Mouse (Mus musculus): ENCODE data around the gene Whrn. TPM values are rescaled to one million over a fixed set of nuclear protein-coding genes. Genes with fewer than 3 reads are reported as not detected.

Gene Whrn
- polyA plus RNA-seq, 1 experiment, result 22.5 TPM

GRCm38 (mm10) chr4:63528946-63529345 is 33.2 kb upstream of the Whrn start:
- Histone ChIP-seq H3K27ac (ENCODE audit: control insufficient read depth, insufficient read depth, low read depth, low read length) (no peak overlapping the region), H3K4me3 (ENCODE audit: control insufficient read depth, low read depth, low read length) (no peak overlapping the region), H3K36me3 (ENCODE audit: control insufficient read depth, insufficient read depth, low read length) (no peaks in the 10 kb centered on the region), H3K4me1 (ENCODE audit: control insufficient read depth, insufficient read depth, low read length) (no peaks in the 10 kb centered on the region), H3K27me3 (ENCODE audit: control insufficient read depth, insufficient read depth, low read length) (no peaks in the 10 kb centered on the region)
- TF ChIP-seq CTCF (IDR thresholded peaks at IDR 0.05; ENCODE audit: control insufficient read depth, insufficient read depth, insufficient replicate concordance, low read depth, low read length) (no peak), POLR2A (IDR thresholded peaks at IDR 0.05; ENCODE audit: control insufficient read depth, low read depth, low read length) (no peak)

- no peak overlapping the region for H3K4me3 ChIP-seq (ENCODE audit: control insufficient read depth, low read depth, low read length)
- H3K36me3 ChIP-seq (ENCODE audit: control insufficient read depth, insufficient read depth, low read length), result no peaks in the 10 kb centered on the region
- no peak overlapping the region for H3K27ac ChIP-seq (ENCODE audit: control insufficient read depth, insufficient read depth, low read depth, low read length)
- H3K4me1 ChIP-seq (ENCODE audit: control insufficient read depth, insufficient read depth, low read length), result no peaks in the 10 kb centered on the region
- no peaks in the 10 kb centered on the region for H3K27me3 ChIP-seq (ENCODE audit: control insufficient read depth, insufficient read depth, low read length)
- TF ChIP-seq CTCF (IDR thresholded peaks at IDR 0.05; ENCODE audit: control insufficient read depth, insufficient read depth, insufficient replicate concordance, low read depth, low read length) (no peak), POLR2A (IDR thresholded peaks at IDR 0.05; ENCODE audit: control insufficient read depth, low read depth, low read length) (no peak)
Observed at GRCm38 (mm10) chr4:63525514-63525913, 29.7 kb upstream of the Whrn start.

DNA sequence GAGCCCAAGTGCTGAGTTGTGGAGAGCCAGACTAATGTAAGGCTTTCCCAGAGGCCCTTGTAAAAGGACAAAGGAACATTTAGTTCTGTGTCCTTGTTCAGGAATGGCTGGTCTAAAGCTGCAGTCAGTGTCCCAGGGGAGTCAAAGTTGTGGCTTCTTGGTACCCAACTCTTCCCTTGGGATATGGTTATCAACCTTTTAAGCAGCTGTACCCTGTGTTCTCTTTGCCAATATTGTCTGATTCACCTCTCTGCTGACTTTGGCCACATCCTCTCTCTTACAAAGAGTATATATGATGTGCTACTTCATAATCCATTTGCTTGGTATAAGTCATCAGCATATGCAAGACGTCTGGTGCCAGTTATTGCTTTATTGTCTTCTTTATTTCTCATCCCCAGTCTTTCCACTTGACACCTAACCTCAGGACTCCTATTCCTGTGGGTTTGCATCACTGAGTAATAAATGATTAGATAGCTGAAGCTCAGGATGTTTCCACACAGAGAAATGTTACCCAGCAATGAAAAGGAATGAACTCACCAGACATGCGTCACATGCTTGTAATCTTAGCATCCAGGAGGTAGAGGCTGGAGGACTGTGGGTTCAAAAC is 26.1 kb upstream of the Whrn start:
- Histone ChIP-seq H3K27ac (ENCODE audit: control insufficient read depth, insufficient read depth, low read depth, low read length) (no peak overlapping the region), H3K4me1 (ENCODE audit: control insufficient read depth, insufficient read depth, low read length) (no peaks in the 10 kb centered on the region), H3K36me3 (ENCODE audit: control insufficient read depth, insufficient read depth, low read length) (no peaks in the 10 kb centered on the region), H3K4me3 (ENCODE audit: control insufficient read depth, low read depth, low read length) (no peak overlapping the region), H3K27me3 (ENCODE audit: control insufficient read depth, insufficient read depth, low read length) (no peaks in the 10 kb centered on the region)
- TF ChIP-seq POLR2A (IDR thresholded peaks at IDR 0.05; ENCODE audit: control insufficient read depth, low read depth, low read length), result no peak
- TF ChIP-seq CTCF (IDR thresholded peaks at IDR 0.05; ENCODE audit: control insufficient read depth, insufficient read depth, insufficient replicate concordance, low read depth, low read length), result no peak

GRCm38 (mm10) chr4:63515021-63515420 is 19.2 kb upstream of the Whrn start:
- no peak for TF ChIP-seq POLR2A (IDR thresholded peaks at IDR 0.05; ENCODE audit: control insufficient read depth, low read depth, low read length)
- H3K4me3 ChIP-seq (ENCODE audit: control insufficient read depth, low read depth, low read length), result no peak overlapping the region
- H3K27me3 ChIP-seq (ENCODE audit: control insufficient read depth, insufficient read depth, low read length), result no peaks in the 10 kb centered on the region
- no peak overlapping the region for H3K27ac ChIP-seq (ENCODE audit: control insufficient read depth, insufficient read depth, low read depth, low read length)
- H3K36me3 ChIP-seq (ENCODE audit: control insufficient read depth, insufficient read depth, low read length), result no peaks in the 10 kb centered on the region
- no peaks in the 10 kb centered on the region for H3K4me1 ChIP-seq (ENCODE audit: control insufficient read depth, insufficient read depth, low read length)

DNA sequence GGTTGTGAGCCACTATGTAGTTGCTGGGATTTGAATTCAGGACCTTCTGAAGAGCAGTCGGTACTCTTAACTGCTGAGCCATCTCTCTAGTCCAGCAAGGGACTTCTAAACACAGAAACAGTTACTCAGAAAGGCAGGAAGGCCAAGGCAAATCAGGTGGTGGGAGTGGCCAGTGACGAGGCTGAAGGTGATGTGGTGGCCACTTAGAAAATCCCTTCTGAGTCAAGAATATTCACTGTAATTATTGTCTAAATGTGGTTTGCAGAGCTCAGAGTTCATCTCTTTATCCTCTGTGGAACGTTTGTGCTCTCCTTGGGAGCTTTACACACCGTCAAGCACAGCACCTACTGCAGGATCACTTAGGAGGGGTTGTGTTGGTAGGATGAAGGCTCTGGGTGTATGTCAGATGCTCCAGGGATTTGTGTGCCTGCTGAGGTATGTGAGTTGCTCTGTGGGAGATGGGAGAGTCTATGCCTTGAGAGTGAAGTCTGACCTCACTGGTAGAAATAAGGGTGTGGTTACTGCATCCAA is 18.7 kb upstream of the Whrn start:
- Histone ChIP-seq H3K27me3 (ENCODE audit: control insufficient read depth, insufficient read depth, low read length) (no peaks in the 10 kb centered on the region), H3K4me1 (ENCODE audit: control insufficient read depth, insufficient read depth, low read length) (no peaks in the 10 kb centered on the region), H3K36me3 (ENCODE audit: control insufficient read depth, insufficient read depth, low read length) (no peaks in the 10 kb centered on the region), H3K27ac (ENCODE audit: control insufficient read depth, insufficient read depth, low read depth, low read length) (no peak overlapping the region), H3K4me3 (ENCODE audit: control insufficient read depth, low read depth, low read length) (no peak overlapping the region)
- no peak for TF ChIP-seq CTCF (IDR thresholded peaks at IDR 0.05; ENCODE audit: control insufficient read depth, insufficient read depth, insufficient replicate concordance, low read depth, low read length)
- TF ChIP-seq POLR2A (IDR thresholded peaks at IDR 0.05; ENCODE audit: control insufficient read depth, low read depth, low read length), result no peak

GRCm38 (mm10) chr4:63512921-63513320 is 17.1 kb upstream of the Whrn start:
- TF ChIP-seq CTCF (IDR thresholded peaks at IDR 0.05; ENCODE audit: control insufficient read depth, insufficient read depth, insufficient replicate concordance, low read depth, low read length) (no peak), POLR2A (IDR thresholded peaks at IDR 0.05; ENCODE audit: control insufficient read depth, low read depth, low read length) (no peak)
- H3K4me3 ChIP-seq (ENCODE audit: control insufficient read depth, low read depth, low read length), result no peak overlapping the region
- H3K36me3 ChIP-seq (ENCODE audit: control insufficient read depth, insufficient read depth, low read length), result no peaks in the 10 kb centered on the region
- no peaks in the 10 kb centered on the region for H3K27me3 ChIP-seq (ENCODE audit: control insufficient read depth, insufficient read depth, low read length)
- no peak overlapping the region for H3K27ac ChIP-seq (ENCODE audit: control insufficient read depth, insufficient read depth, low read depth, low read length)
- no peaks in the 10 kb centered on the region for H3K4me1 ChIP-seq (ENCODE audit: control insufficient read depth, insufficient read depth, low read length)

- no peaks in the 10 kb centered on the region for H3K4me1 ChIP-seq (ENCODE audit: control insufficient read depth, insufficient read depth, low read length)
- H3K36me3 ChIP-seq (ENCODE audit: control insufficient read depth, insufficient read depth, low read length), result no peaks in the 10 kb centered on the region
- TF ChIP-seq CTCF (IDR thresholded peaks at IDR 0.05; ENCODE audit: control insufficient read depth, insufficient read depth, insufficient replicate concordance, low read depth, low read length) (peak; percentile 73; the same call in 1 of the 2 replicates), POLR2A (IDR thresholded peaks at IDR 0.05; ENCODE audit: control insufficient read depth, low read depth, low read length) (no peak)
- no peaks in the 10 kb centered on the region for H3K27me3 ChIP-seq (ENCODE audit: control insufficient read depth, insufficient read depth, low read length)
- no peak overlapping the region for H3K4me3 ChIP-seq (ENCODE audit: control insufficient read depth, low read depth, low read length)
- no peak overlapping the region for H3K27ac ChIP-seq (ENCODE audit: control insufficient read depth, insufficient read depth, low read depth, low read length)
Observed at GRCm38 (mm10) chr4:63508232-63508631, 12.4 kb upstream of the Whrn start.
